Mouse (Mus musculus): ENCODE data around the gene Ssbp4.

DNA sequence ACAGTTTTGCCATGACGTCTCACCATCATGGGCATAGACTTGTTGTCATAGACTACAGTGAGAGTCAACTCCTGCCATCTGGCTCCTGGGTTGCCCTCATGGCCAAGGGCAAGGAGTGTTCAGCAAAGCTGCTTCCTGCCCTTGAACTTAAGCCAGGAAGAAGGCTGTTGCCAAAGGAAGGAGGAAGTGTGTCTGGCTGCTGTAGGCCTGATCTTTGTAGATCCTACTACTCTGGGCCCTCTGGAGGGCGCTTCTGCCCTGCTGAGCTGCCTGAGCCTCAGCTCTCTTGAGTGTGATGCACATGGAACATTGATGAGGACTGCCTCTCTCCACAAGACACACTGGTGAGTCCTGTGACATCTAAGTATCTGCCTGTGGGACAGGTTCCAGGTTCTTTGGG is 48.6 kb downstream of the Ssbp4 start:
- no peak for TF ChIP-seq POLR2AphosphoS2 (IDR thresholded peaks at IDR 0.05; ENCODE audit: insufficient read length, low read depth)
- TF ChIP-seq POLR2A (IDR thresholded peaks at IDR 0.05; ENCODE audit: insufficient read length, low read depth): no peak
- TF ChIP-seq TCF12 (IDR thresholded peaks at IDR 0.05; ENCODE audit: insufficient read depth, poor library complexity, severe bottlenecking): no peak
- no peak for TF ChIP-seq CEBPB (IDR thresholded peaks at IDR 0.05; ENCODE audit: insufficient read depth, poor library complexity, severe bottlenecking)
- no peak for TF ChIP-seq E2F4 (IDR thresholded peaks at IDR 0.05; ENCODE audit: insufficient read depth)
- TF ChIP-seq MAX (IDR thresholded peaks at IDR 0.05; ENCODE audit: low read depth): no peak
- TF ChIP-seq MYOD1 (IDR thresholded peaks at IDR 0.05; ENCODE audit: control insufficient read depth in 1 of 3, insufficient read length in 2 of 3, low read depth in 2 of 3): no peak
- no peak for TF ChIP-seq TCF3 (IDR thresholded peaks at IDR 0.05; ENCODE audit: insufficient read length, low read depth)
- no peak for TF ChIP-seq MYOG (IDR thresholded peaks at IDR 0.05; ENCODE audit: control insufficient read depth in 1 of 3, insufficient read depth in 1 of 3, insufficient read length in 2 of 3, low read depth in 2 of 3)
- no peak for TF ChIP-seq REST (IDR thresholded peaks at IDR 0.05; ENCODE audit: insufficient read depth, insufficient read length)
- TF ChIP-seq USF1 (IDR thresholded peaks at IDR 0.05; ENCODE audit: low read depth): no peak

All from myocyte (in vitro differentiated cells).